Mouse (Mus musculus) layer of hippocampus, adult 18-20 months (tissue): Measurements from ENCODE around the gene Atp10a. TPM values are rescaled to one million over a fixed set of nuclear protein-coding genes. Genes with fewer than 3 reads are reported as not detected.
"Not testable (repeated sequence)": the region's sequence is repeated elsewhere in the genome, so short reads cannot be mapped to it uniquely, and the experiment has no call there.

Experiments used
- DNase-seq, 2 experiments: peaks; one replicate each; pipeline ENCODE4 v3.0.0; 2022; ENCODE audit warnings: low spot score in 2 of 2
- total RNA-seq, 2 experiments: library from RNA; stranded (reverse); gene quantifications; 2 replicates each; pipeline ENCODE4 v1.2.3; 2021

Gene Atp10a
- total RNA-seq, 2 experiments from 2014 or later: 6.0 to 7.2 TPM

DNA sequence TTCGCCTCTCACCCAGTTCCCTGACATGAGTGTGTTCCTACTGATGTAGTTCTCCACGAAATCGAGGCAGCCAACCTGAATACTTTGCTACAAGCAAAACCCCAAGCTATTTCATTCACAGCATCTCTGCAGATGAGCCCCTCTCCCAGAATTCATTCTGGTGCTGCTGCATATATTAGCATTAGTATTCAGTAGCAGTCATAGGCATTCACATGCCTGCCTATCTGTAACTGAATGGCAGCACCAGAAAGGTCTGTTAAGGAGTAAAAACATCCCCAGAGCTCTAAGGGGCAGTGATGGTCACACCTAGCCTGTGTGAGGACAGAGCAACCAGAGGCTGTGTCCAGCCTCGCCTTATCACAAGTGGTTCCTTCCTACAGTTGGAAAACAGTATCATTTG lies 131.0 kb downstream of the Atp10a start:
- no peak for DNase-seq

DNA sequence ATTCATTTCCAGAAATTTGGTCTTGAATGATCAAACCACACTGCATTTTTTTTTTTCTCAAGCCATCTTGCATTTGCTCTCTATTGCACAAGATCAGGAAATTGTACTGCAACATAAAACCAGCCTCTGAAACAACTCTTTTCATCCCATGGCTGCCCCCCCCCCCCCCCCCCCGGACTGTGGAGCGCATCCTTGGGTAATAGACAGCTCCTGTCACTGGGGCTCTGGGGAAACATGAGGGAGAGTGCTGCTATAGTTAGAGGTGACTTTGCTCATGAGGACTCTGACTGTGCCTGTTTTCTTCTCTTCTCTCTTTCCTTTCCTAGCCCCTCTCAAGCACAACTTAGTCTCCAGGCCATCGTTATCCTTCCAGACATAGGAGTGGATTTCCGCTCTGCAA lies 131.6 kb downstream of the Atp10a start:
- DNase-seq: no peak

DNA sequence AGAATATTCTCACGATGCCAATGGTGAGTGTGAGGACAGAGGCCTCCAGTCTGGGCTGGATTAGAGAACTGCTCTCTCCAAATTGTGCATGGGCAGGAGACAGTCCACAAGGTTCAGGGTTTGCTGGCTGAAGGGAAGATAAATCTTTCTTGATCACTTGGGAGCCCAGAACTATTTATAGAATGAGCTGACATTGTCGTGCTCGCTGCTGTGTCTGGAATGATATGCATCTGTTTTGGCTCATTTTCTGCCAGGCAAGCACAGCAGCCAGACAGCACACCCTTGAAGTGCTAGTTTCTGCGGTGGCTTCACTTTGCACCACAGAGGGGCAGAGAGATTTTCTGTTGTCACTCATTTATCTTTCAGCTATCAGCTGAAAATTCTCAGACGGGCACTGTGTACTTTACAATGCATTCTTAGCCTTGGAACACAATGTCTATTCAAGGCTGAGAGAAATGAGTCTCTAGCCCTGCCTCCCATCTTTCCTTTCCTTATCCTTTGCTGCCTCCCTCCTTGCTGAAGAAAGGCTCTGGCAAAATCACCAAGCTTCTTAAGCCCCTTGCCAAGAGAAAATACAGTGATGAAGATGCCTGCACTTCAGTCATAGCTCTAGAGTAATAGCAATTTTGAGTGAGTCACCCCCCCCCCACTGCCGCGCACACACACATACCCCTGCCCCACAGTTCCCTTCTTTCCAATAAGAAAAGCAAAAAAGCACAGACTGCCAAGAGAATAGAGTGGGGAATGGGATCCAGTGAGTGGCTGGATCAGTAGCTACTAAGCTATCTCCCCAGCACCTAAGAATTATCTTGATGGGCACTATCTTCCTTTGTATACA lies 132.7 kb downstream of the Atp10a start:
- DNase-seq: no peak

DNA sequence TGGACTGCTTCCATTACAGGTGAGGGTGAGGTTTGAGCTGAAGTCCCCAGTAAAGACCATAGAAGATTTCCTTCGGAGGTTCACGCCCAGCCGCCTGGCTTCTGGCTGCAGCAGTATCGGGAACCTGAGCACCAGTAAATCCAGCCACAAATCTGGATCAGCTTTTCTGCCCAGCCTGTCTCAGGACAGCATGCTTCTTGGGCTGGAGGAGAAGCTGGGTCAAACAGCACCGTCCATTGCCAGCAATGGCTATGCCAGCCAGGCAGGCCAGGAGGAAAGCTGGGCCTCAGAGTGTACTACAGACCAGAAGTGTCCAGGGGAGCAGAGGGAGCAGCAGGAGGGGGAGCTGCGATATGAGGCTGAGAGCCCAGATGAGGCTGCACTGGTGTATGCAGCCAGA lies 141.3 kb downstream of the Atp10a start:
- no peak for DNase-seq

DNA sequence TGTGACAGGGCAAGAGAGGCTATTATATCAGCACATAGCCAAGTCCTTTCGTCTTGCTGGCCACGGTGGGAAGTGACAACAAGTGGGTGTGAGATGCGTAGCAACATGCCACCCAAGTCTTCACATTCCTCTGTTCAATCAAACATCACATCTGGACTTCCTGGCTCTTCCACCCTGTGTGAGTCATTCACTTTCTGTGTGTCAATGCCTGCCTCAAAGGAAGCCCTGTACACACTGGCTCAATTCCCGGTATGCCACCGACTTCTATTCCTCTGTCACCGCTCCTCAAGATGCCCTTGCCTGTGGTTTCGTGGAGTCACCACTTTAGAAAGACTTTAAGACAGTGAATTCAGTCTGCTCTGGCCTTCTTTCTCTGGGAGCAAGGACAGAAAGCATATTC lies 144.9 kb downstream of the Atp10a start:
- DNase-seq: no peak

DNA sequence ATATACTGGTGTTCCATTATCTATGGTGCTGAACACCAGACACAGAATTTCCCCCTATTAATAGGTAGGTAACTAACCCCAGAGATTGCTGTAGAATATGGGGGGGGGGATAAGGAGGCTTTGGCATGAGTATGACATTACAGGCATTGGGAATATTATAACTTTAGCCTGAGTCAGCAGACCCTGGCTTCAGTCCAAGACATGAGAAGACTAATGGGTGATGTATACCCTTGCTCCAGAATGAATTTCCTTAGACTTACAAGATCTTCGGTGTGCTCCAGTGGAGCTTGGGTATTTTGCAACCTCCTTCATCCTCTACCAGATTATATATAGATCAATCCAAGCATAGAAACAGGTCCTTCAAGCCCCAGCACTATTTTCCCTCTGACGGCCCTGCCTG lies 145.8 kb downstream of the Atp10a start:
- no peak for DNase-seq

DNA sequence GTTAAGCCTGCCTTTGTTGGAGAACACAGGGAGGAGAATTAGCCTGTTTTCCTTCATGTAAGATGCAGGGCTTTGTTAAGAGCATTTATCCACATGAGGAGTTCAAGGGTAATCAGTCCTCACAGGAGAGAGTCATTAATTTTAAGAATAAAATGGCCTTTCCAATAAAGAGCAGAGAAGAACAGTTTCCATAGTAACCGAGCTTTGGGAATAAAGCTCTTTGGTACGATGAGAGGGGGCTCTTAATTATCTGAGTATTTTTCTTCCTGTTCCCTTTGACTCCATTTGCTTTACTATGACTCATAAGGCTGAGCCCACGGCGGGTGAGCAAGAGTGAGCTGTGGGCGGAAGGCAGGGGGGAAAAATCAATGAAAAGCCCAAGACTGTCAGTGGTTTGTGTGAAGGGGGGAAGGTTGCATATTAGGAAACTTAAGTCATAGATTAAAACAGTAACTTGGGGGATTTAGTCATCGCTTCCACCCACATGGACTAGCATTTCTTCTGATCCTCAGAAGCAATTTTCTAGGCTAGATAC lies 166.2 kb downstream of the Atp10a start:
- peak; percentile 34 to 42 for DNase-seq

DNA sequence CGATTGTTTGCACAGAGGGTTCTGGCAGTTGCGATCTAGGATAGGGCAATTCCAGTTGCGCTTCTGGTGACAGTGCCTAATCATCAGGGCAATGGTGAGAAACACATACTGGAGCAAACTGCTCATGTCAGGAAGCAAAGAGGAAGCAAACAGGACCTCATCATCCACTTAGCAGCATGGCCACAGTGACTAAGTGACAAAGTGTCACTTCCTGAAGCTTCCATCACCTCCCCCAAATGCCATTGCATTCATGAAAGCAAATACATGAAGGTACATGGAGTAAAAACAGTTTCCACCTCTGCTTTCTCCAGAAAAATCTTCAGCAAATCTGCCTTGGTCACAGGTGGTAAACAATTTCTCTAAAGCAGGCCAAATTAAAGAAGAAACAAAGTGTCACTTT lies 168.7 kb downstream of the Atp10a start:
- no peak for DNase-seq

DNA sequence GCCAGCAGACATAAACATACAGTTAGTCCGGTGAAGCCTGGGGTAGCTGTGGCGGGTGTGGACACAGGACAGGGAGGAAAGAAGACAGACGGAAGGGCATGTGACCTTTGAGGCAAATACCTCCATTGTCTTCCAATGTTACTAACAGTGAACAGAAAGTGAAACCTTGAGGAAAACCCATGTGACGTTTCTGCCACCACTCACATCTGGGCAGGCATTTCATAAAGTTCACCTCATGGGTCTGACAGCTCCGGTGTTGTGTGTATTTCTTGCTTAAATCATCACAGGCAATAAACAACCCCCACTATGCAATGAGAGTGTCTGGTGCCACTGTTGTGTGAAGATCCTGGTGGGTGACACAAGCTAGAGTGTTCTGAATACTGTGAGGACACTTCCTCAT lies 173.1 kb downstream of the Atp10a start:
- no peak for DNase-seq

DNA sequence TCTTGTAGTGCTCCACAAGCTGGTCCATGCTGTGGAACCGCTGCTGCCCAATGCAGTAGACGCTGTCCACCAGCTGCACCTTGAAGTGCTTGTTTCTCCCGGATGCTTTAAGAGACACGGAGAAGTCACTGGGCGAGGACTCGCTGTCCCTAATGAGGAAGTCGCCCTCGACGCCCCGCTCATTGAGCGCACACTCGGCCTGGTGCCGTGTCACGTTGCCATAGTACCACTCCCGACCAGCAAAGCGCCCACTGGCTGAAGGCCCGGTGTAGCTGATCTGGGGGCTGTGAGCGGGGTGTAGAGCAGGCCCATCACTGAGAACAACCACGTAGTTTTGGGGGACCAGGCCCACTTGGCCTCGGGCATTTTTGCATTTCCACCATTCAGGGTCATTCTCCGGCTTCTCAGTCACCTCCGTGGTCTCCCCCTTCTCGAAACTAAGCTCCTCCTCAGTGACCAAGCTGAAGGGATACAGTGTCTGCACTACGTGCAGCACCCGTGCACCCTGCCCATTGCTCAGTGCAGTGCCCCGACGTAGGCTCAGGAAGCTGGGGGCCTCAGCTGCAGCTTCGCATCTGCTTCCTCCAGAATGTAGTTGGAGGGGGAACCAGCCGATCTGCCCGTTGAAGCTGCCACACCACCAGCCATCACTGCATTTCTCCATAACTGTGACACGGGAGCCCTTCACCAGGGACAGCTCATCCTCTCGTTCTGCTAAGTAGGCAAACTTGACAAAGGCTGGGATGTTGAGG lies 181.1 kb downstream of the Atp10a start:
- DNase-seq: not testable (repeated sequence)

DNA sequence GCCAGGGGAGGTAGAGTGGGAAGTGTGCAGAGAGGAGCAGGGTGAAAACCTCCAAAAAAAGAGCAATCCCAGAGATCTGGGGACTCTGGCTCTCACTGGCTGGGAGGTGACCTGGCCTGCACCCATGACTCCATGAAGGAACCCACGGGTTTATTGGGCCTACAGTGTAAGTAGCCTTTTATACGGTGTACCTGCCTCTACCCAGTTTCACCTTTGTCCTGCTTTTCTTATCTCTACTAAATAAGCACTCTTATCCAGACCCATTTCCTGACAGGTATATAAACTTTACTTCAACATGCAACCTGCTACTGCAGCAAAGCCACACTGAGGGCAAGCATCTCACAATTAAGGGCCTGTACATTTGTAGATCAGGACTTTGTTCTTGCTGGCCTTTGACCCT lies 184.4 kb downstream of the Atp10a start:
- DNase-seq: no peak

DNA sequence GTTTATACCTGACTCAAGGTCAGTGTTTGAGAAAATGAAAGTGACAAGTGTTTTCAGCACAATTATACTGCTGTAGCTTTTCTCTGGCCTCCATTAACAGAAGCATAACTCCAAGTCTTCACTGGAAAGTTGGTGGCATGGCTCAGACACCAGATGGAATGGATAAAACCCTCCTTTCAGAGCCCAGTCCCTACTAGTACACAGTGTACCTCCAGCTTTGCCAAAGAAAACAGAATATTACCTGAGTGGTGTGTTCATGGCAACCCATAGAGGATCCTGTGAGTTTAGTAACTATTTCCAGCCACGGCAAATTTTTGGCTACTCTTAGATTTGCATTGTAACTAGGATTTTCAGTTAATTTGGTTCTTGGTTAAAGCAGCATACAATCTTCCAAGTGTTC lies 185.1 kb downstream of the Atp10a start:
- no peak for DNase-seq

DNA sequence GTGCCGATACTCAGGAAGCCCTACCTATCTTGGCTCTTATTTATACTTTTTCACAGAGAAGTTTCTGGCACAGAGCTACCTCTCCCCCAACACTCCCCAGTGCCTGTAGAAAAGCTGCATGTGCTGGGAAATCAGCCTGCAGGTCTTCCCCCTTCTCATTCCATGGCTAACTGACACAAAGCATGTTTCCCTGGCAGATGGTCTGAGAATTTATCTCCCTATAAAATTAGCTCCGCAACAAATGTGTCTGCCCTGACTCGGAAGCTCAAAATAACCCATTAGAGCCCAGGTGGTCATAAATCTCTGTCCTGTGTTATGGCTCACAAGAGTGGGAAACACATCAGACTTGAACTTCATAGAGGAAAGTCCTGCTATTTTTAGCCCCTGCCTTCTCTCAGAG lies 186.9 kb downstream of the Atp10a start:
- DNase-seq: peak; percentile 22 to 41

DNA sequence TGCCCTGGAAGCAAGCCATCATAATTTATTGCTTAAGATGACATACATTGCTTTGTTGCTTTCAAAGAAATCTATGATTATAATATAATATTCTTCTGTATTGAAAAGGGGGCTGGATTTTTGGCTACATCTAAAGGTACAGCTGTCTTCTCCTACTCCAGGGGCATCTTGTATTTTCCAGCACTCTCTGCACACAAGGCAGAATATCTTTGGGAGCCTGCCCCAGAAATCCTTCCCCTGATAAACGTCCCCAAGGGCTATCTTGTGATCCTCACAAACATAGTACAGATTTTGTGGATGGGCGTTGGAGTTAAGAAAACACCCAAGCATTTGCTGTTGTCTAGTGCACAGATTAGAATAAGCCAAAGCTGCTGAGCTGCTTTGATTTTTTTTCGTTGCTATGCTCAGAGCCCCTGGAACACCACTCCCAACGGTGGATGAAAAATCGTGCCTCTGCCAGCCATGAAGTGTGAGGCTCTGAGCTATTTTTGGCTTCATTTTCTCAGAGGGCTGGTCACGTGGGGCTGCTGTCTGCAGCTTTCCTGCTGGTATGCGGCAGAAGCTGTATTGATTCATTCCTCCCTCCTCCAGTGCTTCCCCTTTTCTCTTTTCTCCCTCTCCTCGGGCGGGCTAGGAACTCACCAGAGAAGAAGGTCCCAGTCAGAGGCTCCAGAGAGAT lies 187.9 kb downstream of the Atp10a start:
- peak; percentile 87 to 94 for DNase-seq

DNA sequence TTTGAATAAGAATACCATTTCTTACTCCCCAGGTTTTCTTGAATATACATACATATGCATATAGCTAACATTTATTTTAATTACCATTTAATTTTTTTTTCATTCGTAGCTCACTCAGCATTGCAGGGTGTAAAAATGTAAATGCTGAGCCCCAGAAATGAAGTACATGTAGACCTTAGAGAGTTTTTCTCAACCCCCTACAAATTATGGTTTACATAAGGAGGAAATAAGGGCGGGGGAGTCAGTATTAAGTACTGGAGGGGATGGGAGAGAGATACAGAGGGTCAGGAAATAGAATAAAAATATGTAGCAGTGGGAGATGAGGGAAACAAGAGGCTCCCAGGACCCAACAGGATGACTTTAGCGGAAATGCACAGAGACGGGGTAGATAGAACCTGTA lies 188.5 kb downstream of the Atp10a start:
- DNase-seq: no peak

DNA sequence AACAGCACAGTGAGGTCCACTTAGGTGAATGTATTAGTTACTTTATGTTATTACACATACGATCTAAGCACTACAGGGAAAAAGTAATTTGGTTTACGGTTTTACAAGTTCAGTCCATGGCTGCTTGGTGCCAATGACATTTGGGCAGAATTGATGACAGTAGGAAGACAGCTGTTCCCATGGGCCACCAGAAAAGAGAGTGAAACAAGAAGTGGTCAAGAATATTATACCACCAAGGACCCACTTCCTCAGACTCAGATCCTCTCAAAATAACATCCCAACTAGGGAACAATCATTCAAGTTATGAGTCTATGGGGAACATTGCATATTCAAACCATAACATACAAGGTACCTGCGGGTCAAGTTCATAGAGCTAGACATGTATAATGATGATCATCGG lies 203.0 kb downstream of the Atp10a start:
- no peak for DNase-seq

DNA sequence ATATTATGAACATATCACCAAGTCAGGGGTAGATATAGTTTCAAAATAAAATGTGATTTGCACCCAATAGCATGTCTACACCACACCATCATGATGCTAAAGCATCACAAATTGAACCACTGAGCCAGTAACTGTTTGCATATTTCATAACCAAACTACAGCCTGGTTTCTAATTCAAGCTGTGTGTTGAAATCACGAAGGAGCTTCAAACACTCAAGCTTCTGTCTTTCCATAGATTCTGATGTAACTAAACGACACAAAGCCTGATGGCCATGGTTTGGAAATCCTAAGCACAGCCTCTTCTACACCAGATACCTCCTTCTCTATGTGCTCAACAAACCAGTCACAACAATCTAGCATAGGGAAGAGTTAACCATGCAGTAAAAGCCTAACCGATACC lies 207.2 kb downstream of the Atp10a start:
- no peak for DNase-seq

DNA sequence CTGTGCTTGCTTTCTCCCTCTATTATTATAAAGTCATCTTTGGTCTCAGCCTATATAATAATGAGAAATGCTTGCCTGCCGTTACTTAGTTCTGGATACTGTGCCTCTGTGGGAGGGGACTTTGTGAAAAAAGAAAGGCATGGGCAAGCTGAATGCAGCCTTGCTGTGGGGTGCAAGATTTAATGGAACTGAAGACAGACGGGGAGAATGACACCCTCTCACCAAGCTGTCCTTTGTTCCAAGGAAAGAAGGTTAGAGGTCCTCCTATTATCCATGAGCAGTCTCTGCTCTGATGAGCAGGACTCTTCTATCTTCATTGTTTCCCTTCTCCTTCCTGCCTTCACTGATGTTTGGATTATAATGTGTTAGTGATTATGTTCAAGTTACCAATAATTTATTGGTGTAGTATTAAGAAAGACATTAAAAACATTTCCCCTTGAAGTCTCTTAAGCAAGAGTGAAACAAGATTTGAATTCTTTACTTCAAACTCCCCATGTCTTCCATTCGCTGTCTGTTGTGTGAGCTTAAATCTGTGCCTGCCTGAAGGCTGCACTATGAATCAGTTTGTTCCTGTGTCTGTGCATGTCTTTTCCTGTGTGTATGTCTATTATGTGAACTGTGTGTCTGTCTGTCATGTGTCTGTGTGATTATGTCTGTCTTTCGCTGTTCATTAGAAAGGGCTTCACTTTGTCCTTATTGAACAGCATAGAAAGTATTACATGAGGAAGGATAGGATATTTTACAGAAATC lies 211.1 kb downstream of the Atp10a start:
- no peak for DNase-seq

DNA sequence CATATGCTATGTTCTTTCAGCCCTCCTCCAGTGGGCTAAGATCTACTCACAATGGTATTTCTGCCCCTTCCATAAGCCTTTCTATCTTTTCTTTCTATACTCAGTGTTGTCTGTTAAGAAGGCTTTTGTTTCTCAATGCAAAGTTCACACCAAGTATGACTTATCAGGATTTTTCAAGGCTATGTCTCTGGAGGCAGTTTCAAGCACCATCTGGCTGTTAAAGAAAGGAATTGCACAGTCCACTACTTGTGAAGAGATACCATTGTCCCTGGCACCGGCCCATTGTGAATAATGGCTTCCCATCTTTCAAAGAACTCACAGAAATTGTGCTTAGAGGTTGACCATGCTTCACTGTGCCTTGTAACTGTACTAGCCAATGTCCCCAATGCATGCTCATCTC lies 214.7 kb downstream of the Atp10a start:
- DNase-seq: no peak

DNA sequence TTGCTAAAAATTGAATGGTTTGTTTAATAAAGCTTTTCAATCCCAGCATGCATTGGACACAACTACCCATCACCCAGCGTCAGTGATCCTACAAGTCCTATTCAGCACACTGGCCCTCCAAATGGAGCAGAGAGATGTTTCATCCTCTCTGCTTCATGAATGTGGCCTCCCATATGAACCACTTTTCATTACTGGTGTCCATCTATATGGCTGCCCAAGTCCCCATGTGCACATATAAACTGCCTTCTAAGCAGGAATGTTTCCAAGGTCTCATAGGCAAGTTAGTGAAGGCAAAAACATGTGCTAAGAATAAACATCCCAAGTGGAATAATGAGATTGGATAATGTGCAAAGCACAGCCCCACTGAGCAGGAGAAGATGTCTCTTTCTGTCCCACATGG lies 217.7 kb downstream of the Atp10a start:
- no peak for DNase-seq
